Mouse (Mus musculus) layer of hippocampus, adult 18-20 months (tissue): Measurements from ENCODE around the gene Agl. TPM values are rescaled to one million over a fixed set of nuclear protein-coding genes. Genes with fewer than 3 reads are reported as not detected.
"Not testable (repeated sequence)": the region's sequence is repeated elsewhere in the genome, so short reads cannot be mapped to it uniquely, and the experiment has no call there.

Source experiments
- DNase-seq, 2 experiments: peaks; one replicate each; pipeline ENCODE4 v3.0.0; 2022; ENCODE audit warnings: low spot score in 2 of 2
- total RNA-seq, 2 experiments: library from RNA; stranded (reverse); gene quantifications; 2 replicates each; pipeline ENCODE4 v1.2.3; 2021

Gene Agl
- total RNA-seq, 2 experiments from 2014 or later = 22.4 to 25.7 TPM

GRCm38 (mm10) chr3:116748391-116749170 is 59.4 kb downstream of the Agl start:
- peak in 1 of 2 experiments; percentile 58 for DNase-seq

- DNase-seq = not testable (repeated sequence)
Measured at GRCm38 (mm10) chr3:116747648-116748047, 60.3 kb downstream of the Agl start.

- DNase-seq = no peak
Measured at GRCm38 (mm10) chr3:116740963-116741362, 67.0 kb downstream of the Agl start.

GRCm38 (mm10) chr3:116740106-116740505 is 67.9 kb downstream of the Agl start:
- no peak for DNase-seq

- DNase-seq = no peak
Measured at GRCm38 (mm10) chr3:116737326-116737731, 70.6 kb downstream of the Agl start.

- no peak for DNase-seq
Measured at GRCm38 (mm10) chr3:116729483-116730174, 78.3 kb downstream of the Agl start.

GRCm38 (mm10) chr3:116726807-116727206 is 81.2 kb downstream of the Agl start:
- no peak for DNase-seq

- DNase-seq = no peak
Measured at GRCm38 (mm10) chr3:116723496-116724481, 84.2 kb downstream of the Agl start.

- DNase-seq = no peak
Measured at GRCm38 (mm10) chr3:116722980-116723379, 85.0 kb downstream of the Agl start.

- no peak for DNase-seq
Measured at GRCm38 (mm10) chr3:116718951-116719350, 89.0 kb downstream of the Agl start.

- DNase-seq = no peak
Measured at GRCm38 (mm10) chr3:116713031-116713430, 94.9 kb downstream of the Agl start.

- no peak for DNase-seq
Measured at GRCm38 (mm10) chr3:116712436-116712881, 95.5 kb downstream of the Agl start, which contains the start of gene Slc35a3. Gene Slc35a3, minus strand, starts transcription at chr3:116712831.

- peak; percentile 74 to 83 for DNase-seq
Measured at GRCm38 (mm10) chr3:116711624-116712435, 96.1 kb downstream of the Agl start.

GRCm38 (mm10) chr3:116710941-116711340 is 97.0 kb downstream of the Agl start:
- DNase-seq = no peak

GRCm38 (mm10) chr3:116705637-116706204 is 102.2 kb downstream of the Agl start:
- DNase-seq = no peak

GRCm38 (mm10) chr3:116703835-116704234 is 104.1 kb downstream of the Agl start:
- no peak for DNase-seq

GRCm38 (mm10) chr3:116702647-116703272 is 105.2 kb downstream of the Agl start:
- no peak for DNase-seq

- DNase-seq = no peak
Measured at GRCm38 (mm10) chr3:116701601-116702000, 106.4 kb downstream of the Agl start.

GRCm38 (mm10) chr3:116698786-116699185 is 109.2 kb downstream of the Agl start:
- no peak for DNase-seq

GRCm38 (mm10) chr3:116695666-116695985 is 112.3 kb downstream of the Agl start:
- DNase-seq = no peak
